Mouse (Mus musculus) small intestine, adult 2 months (tissue): ENCODE data around the gene Fignl2. TPM values are rescaled to one million over a fixed set of nuclear protein-coding genes. Genes with fewer than 3 reads are reported as not detected.

Source experiments
- H3K27ac ChIP-seq: fragments of 200-500 bp; 2 replicates; pipeline ENCODE4 v1.5.1; 2012; ENCODE audit warnings: low read depth, low read length, control low read depth, inconsistent platforms; ENCODE audit not compliant: insufficient read depth
- H3K27me3 ChIP-seq: fragments of 200-500 bp; 2 replicates; pipeline ENCODE4 v1.6.1; 2012; ENCODE audit warnings: mild to moderate bottlenecking, moderate library complexity, low read length, inconsistent platforms; ENCODE audit not compliant: control insufficient read depth, insufficient read depth
- H3K36me3 ChIP-seq: fragments of 200-500 bp; 2 replicates; pipeline ENCODE4 v1.6.1; 2012; ENCODE audit warnings: mild to moderate bottlenecking, low read length, control low read depth, inconsistent platforms; ENCODE audit not compliant: control insufficient read depth, insufficient read depth
- H3K4me1 ChIP-seq: fragments of 200-500 bp; 2 replicates; pipeline ENCODE4 v1.6.1; 2012; ENCODE audit warnings: low read length, inconsistent platforms, mixed read lengths; ENCODE audit not compliant: control insufficient read depth, insufficient read depth, insufficient read length
- H3K4me3 ChIP-seq: fragments of 200-500 bp; 2 replicates; pipeline ENCODE4 v1.5.1; 2012; ENCODE audit warnings: low read depth, mild to moderate bottlenecking, control low read depth, inconsistent platforms, low read length, moderate library complexity
- CTCF ChIP-seq: fragments of 200-500 bp; IDR thresholded peaks from 2 replicates; pipeline ENCODE4 v1.5.1; 2012; ENCODE audit warnings: low read depth, mild to moderate bottlenecking, control low read depth, inconsistent platforms, low read length, moderate library complexity, mixed read lengths; ENCODE audit not compliant: insufficient replicate concordance, insufficient read length; ENCODE audit errors: extremely low read depth
- POLR2A ChIP-seq: fragments of 200-500 bp; IDR thresholded peaks from 2 replicates; pipeline ENCODE4 v1.6.1; 2012; ENCODE audit warnings: low read depth, mild to moderate bottlenecking, control low read depth, inconsistent platforms, low read length, moderate library complexity
- WGBS: fragments of 180-500 bp; shearing (Covaris S2); methylation state at CpG from one replicate; pipeline ENCODE4 v1.1.7; 2018; 5-methylcytosine and 5-hydroxymethylcytosine counted together
- polyA plus RNA-seq: library from polyadenylated mRNA; depleted of rRNA; stranded (reverse); fragments of >200 nt; gene quantifications from 2 replicates; pipeline ENCODE4 v1.2.3, GENCODE M21; 2012

The Fignl2 gene
- polyA plus RNA-seq, 1 experiment: 7.8 TPM

DNA sequence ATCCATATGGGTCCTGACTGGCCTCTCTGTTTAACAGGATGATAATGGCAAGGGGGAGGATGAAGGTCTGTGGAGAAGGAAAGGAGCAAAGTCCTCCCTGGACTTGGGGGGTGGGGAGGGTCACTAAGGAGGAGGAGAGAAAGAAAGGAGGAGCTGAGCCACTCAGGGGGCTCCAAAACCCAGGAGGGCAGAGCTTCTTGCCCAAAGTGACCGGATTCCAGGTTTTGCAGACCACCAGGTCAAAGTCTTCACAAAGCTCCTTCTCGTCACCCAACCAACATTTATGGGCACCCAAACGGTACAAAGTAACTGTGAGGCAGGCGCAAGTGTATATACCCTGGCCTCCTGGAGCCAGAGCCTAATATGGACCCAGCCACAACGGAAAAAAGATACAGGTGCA is 2.7 kb downstream of the Fignl2 start:
- Histone ChIP-seq H3K27me3 (peaks cover 7% of the 10 kb centered on the region), H3K36me3 (no peaks in the 10 kb centered on the region), H3K4me1 (peaks cover 15% of the 10 kb centered on the region), H3K27ac (no peak overlapping the region), H3K4me3 (no peak overlapping the region)
- TF ChIP-seq POLR2A: no peak
- no peak for TF ChIP-seq CTCF
- WGBS: 52% methylated on average over 5 of the region's 5 CpGs

DNA sequence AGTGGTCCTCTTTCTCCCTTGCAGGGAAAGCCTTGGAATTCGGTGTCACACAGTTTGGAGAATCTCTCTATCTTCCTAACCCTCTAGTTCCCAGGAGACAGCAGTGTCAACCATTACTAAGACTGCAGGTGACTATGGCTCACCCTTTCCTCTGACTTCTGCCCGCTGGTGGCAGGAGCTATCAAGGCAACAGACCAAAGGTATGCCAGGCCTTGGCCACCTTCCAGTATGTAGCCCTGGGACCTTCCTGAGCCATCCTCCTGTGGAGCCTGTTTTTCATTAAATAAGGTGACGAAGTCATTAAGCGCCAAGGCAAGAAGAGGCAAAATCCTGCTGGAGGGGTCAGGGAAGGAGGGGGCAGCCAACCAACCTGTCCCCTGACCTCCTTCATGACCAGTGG is 3.2 kb downstream of the Fignl2 start:
- Histone ChIP-seq H3K4me3 (no peak overlapping the region), H3K27ac (no peak overlapping the region), H3K4me1 (peaks cover 16% of the 10 kb centered on the region), H3K36me3 (no peaks in the 10 kb centered on the region), H3K27me3 (peaks cover 8% of the 10 kb centered on the region)
- TF ChIP-seq CTCF (no peak), POLR2A (no peak)
- 53% methylated on average over 4 of the region's 4 CpGs for WGBS

DNA sequence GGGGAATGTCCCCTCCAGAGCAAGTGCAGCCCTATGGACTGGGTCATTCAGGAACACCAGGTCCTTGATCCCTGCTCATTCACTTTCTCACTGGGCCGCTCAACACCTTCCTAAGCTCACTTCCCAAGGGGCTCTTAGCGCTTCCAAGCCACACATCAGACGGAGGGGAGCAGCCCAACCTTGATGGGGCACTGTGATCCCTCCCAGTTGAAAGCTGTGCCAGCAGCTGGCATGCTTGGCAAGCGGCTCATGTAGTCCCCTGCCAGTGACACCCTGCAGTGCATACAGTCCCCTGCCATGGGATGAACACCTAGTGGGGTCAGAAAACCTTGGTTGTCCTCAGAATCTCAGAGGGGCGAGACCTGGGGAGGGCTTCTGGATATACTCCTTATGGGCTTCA is 4.3 kb downstream of the Fignl2 start:
- TF ChIP-seq POLR2A (no peak), CTCF (no peak)

GRCm38 (mm10) chr15:101072736-101073135 is 5.6 kb downstream of the Fignl2 start:
- Histone ChIP-seq H3K27me3 (peaks cover 3% of the 10 kb centered on the region; the same call in 1 of the 2 replicates), H3K27ac (no peak overlapping the region), H3K4me1 (peaks cover 10% of the 10 kb centered on the region), H3K4me3 (no peak overlapping the region), H3K36me3 (no peaks in the 10 kb centered on the region)
- no peak for TF ChIP-seq CTCF
- no peak for TF ChIP-seq POLR2A
- WGBS: 37% methylated on average over 2 of the region's 2 CpGs

More for the DNA sequence above, 4.3 kb downstream of the Fignl2 start:
- peaks cover 12% of the 10 kb centered on the region for H3K4me1 ChIP-seq
- 77% methylated on average over 5 of the region's 5 CpGs for WGBS
- no peak overlapping the region for H3K27ac ChIP-seq
- H3K36me3 ChIP-seq: no peaks in the 10 kb centered on the region
- H3K4me3 ChIP-seq: no peak overlapping the region
- H3K27me3 ChIP-seq: peaks cover 8% of the 10 kb centered on the region

DNA sequence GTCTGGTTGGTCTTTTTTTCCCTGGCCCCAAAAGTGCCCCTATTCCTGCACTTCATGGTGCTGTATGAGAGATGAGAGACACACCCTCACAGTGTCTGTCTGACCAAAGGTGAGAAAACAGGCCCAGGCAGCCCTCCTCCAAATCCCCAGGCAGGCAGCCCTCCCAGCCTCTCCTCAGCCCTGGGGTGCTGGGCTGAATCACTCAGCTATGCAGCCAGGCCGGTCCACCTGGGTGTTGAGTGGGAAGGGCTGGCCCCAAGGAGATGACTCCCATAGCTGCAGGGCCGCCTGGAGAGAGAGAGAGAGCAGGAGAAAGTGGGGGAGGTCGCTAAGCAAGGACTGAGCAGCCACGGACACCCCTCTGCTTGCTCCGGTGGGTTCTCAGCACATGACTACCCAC is 7.6 kb downstream of the Fignl2 start:
- Histone ChIP-seq H3K27ac (no peak overlapping the region), H3K36me3 (no peaks in the 10 kb centered on the region), H3K4me3 (no peak overlapping the region), H3K27me3 (peaks cover 2% of the 10 kb centered on the region; the same call in 1 of the 2 replicates), H3K4me1 (peaks cover 10% of the 10 kb centered on the region)
- no peak for TF ChIP-seq POLR2A
- no peak for TF ChIP-seq CTCF
- WGBS: 36% methylated on average over 5 of the region's 5 CpGs

DNA sequence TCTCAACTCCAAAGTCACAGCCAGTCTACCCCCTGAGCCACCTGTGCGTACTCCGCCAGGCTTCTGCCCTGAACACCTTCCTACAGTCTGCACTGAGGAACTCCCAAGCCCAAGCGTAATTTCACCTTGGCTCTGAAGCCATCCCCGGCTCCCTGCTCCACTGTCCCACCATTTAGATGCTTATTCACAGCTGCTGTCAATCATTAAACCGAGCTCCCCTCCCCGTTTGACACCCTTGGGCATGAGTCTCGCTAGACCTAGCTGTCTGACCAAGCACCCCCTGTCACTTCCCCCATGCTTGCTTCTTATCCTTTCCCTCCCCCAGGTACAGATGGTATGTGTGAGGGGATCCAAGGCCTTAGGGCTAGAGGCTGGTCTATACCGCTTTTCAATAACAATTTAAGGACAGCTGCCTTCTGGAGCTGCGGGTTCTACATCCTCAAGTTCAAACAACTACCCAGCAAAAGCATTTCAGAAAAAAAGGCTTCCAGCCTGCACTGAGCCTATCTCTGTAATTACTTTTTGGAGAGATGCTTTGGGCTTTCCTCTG is 8.7 kb downstream of the Fignl2 start:
- 39% methylated on average over 9 of the region's 9 CpGs for WGBS

GRCm38 (mm10) chr15:101068671-101069070 is 9.7 kb downstream of the Fignl2 start:
- peaks cover 6% of the 10 kb centered on the region for H3K4me1 ChIP-seq
- no peaks in the 10 kb centered on the region for H3K36me3 ChIP-seq
- 76% methylated on average over 4 of the region's 4 CpGs for WGBS
- peaks cover 2% of the 10 kb centered on the region; the same call in 1 of the 2 replicates for H3K27me3 ChIP-seq
- no peak for TF ChIP-seq POLR2A
- TF ChIP-seq CTCF: no peak
- H3K4me3 ChIP-seq: no peak overlapping the region
- H3K27ac ChIP-seq: 0 out of 2 replicates have a peak overlapping the region, but pooled peaks have one; percentile 22

More for the DNA sequence above, 8.7 kb downstream of the Fignl2 start:
- TF ChIP-seq POLR2A: no peak
- Histone ChIP-seq H3K36me3 (no peaks in the 10 kb centered on the region), H3K27ac (no peak overlapping the region), H3K4me3 (no peak overlapping the region), H3K4me1 (peaks cover 6% of the 10 kb centered on the region), H3K27me3 (peaks cover 2% of the 10 kb centered on the region; the same call in 1 of the 2 replicates)

- H3K4me1 ChIP-seq: peaks cover 6% of the 10 kb centered on the region
- peaks cover 2% of the 10 kb centered on the region; the same call in 1 of the 2 replicates for H3K27me3 ChIP-seq
- H3K36me3 ChIP-seq: no peaks in the 10 kb centered on the region
- TF ChIP-seq CTCF: no peak
- 62% methylated on average over 3 of the region's 3 CpGs for WGBS
- H3K4me3 ChIP-seq: no peak overlapping the region
- 0 out of 2 replicates have a peak overlapping the region, but pooled peaks have one; percentile 22 for H3K27ac ChIP-seq
Measured at GRCm38 (mm10) chr15:101068029-101068428, 10.3 kb downstream of the Fignl2 start.
